Mouse (Mus musculus): ENCODE measurements around the gene Rad9b.

Rad9b gene

DNA sequence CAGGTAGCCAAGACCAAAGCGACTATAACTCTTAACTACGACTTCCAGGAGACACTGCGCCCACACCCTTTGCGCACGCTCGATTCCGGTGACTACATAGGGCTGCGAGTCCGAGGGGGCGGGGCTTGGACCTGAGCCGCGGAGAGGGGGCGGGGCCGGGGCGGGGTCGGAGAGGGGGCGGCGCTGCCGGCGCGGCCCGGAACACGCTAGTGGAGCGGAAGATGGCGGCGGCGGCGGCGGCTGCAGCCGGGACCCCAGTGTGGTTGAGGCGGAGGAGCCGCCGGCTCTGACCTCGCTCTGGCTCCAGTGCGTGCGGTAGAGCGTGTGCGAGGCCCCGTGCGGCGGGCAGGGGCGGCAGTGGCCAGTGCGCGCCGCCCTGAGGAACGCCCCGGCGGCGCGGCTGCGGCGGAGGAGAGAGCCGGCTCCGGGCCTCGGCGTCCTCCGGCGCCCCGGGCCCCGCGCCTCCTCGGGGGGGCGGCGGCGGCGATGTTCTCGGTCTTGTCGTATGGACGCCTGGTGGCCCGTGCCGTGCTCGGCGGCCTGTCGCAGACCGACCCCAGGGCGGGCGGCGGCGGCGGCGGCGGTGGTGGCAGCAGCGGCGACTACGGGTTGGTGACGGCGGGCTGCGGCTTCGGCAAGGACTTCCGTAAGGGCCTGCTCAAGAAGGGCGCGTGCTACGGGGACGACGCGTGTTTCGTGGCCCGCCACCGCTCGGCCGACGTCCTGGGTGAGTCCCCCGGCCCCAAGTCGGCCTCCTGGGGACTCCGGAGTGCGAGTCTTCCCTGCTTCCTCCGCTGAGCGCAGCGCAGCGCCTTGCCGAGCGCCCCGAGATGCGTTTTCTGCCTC, 69.6 kb downstream of the Rad9b start, which contains the start of gene Pptc7:
Pptc7 (plus strand) TSS at position 183 of the 846 bp plus-strand sequence.
- DNase-seq (ENCODE audit: low spot score in 2 of 2) = peak; percentile 67 to 87

DNA sequence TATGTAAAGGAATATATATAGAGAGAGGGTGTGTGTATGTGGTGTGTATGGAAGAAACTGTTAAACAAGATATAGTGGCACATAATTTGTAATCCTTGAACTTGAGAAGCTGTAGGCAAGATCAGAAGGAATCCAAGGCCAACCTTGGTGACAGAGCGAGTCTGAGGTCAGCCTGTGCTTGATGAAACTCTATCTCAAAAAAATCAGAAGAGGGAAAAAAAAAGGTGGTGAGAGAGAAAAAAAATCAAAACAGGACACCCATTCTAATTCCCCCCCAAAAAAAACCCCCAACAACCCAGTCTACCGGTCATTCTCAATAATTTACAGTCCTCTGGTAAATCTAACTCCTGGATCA, 70.2 kb downstream of the Rad9b start:
- DNase-seq (ENCODE audit: low spot score in 2 of 2) = no peak

DNA sequence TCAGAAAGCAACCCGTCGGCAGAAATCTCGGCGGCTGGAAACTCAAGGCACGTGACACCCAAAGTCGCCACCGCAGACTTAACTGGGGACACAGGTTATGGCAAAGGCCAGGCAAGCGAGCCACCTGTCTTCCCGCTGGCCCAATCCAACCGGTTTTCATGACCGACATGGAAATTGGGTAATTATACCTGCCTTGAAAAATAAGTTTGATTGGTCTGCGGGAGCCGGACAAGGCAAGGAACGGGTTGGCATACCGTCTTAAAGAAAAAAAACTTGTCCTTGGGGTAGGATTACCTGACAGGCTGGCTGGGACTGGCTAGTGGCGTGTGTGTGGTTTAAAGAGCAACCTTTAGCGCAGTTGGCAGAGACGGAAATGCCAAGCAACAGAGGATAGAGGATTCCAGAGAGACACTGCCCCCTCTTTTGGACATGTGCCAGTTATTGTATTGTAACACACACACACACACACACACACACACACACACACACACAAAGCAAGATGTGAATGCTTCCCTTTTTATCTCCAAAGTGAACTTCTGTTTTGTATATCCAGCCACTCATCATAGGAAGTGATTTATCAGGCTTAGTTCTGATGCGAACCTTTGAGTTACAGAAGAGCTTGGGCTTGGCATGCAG, 73.1 kb downstream of the Rad9b start:
- DNase-seq (ENCODE audit: low spot score in 2 of 2) = no peak

DNA sequence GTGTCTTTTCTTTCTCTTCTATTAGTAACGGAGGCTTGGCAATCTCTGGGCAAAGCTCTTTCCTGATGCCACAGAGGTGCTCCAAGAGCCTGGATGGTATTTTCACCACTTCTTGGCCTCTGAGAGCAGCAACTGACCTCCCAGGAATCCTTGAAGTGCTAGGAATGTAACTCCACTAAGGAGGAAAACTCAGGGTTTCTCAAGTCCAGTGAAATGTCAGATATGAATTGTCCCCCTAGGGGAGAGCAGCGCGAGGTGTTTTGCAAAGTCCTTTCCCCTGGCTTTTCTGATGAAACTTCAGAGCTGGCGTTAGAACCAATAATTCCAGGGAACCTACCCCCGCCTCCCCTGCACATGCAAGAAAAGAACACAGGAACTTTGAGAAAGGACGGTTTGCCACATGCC, 73.6 kb downstream of the Rad9b start:
- DNase-seq (ENCODE audit: low spot score in 2 of 2) = no peak

DNA sequence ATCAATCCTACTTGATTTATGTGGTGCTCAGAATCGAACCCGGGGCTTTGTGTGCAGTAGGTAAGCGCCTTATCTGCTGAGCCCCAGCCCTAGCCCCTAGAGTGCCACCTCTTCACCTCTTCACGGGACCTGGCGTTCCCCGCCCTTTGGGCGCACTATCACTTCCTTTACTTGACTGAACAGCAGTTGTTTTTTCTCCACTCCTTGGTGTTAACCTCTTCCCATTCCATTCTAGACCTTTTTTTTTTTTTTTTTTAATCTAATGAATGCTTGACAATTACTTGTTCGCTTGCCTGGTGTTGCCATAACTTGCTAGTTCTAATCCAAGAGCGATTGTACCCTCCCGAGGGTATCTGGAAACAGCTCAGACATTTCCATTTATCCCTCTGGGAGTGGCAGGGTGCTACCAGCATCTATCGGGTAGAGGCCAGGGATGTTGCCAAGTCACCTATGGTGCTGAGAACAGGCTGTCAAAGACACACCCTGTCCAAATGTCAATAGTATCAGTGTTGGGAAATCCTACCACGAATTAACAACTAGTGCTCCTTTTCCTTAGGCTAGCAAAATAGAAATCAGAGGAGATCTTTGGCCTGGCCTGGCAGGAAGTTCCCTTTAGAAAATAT, 74.1 kb downstream of the Rad9b start:
- no peak for DNase-seq (ENCODE audit: low spot score in 2 of 2)

DNA sequence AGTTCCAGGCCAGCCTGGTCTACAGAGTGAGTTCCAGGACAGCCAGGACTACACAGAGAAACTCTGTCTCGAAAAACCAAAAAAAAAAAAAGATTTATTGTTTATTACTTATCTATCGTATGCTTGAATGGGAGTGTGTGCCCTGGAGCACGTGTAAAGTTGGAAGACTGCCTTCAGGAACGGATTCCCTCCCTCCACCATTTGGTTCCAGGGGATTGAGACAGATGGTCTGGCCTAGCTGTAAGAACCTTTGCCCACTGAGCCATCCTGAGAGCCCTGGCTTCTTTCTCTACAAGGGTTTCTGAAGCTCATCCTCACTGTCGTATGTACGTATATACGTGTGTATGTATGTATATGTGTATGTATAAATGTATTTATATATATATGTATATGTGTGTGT, 75.1 kb downstream of the Rad9b start:
- DNase-seq (ENCODE audit: low spot score in 2 of 2) = no peak

DNA sequence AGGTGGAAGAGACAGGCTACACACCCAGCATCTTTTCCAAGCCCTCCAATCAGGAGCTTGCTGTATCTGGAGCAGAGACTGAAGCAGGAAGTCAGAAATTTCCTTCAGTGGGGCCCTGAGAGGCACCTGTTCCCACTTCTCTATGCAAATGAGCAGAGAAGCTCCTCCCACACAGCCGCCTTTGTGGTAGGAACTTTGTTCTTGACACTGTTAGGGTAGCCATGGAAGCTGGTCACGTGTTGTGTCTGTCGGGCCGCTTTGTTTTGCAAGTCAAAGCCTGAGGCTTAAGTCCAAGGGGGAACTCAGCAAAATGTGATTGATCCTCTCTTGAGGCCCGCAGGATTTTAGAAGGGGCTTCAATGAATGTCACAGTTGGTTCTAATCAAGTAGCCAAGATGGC, 79.2 kb downstream of the Rad9b start:
- no peak for DNase-seq (ENCODE audit: low spot score in 2 of 2)

Data from left cerebral cortex, adult 9 months (tissue).